Mouse (Mus musculus): Measurements from ENCODE around the gene Wdr66. TPM values are rescaled to one million over a fixed set of nuclear protein-coding genes. Genes with fewer than 3 reads are reported as not detected.

Gene Wdr66
- polyA plus RNA-seq, 1 experiment: 46.7 TPM

GRCm38 (mm10) chr5:123298526-123298925 lies 46.6 kb downstream of the Wdr66 start:
- Histone ChIP-seq H3K4me3 (ENCODE audit: control insufficient read depth, low read depth, low read length) (no peak overlapping the region), H3K36me3 (ENCODE audit: control insufficient read depth, insufficient read depth, low read length) (no peaks in the 10 kb centered on the region; the same call in 1 of the 2 replicates), H3K27ac (ENCODE audit: control insufficient read depth, insufficient read depth, low read depth, low read length) (no peak overlapping the region), H3K27me3 (ENCODE audit: control insufficient read depth, insufficient read depth, low read length) (no peaks in the 10 kb centered on the region), H3K4me1 (ENCODE audit: control insufficient read depth, insufficient read depth, low read length) (no peaks in the 10 kb centered on the region)
- TF ChIP-seq POLR2A (IDR thresholded peaks at IDR 0.05; ENCODE audit: control insufficient read depth, low read depth, low read length): no peak

GRCm38 (mm10) chr5:123300496-123301034 lies 48.7 kb downstream of the Wdr66 start:
- no peaks in the 10 kb centered on the region; the same call in 1 of the 2 replicates for H3K36me3 ChIP-seq (ENCODE audit: control insufficient read depth, insufficient read depth, low read length)
- TF ChIP-seq POLR2A (IDR thresholded peaks at IDR 0.05; ENCODE audit: control insufficient read depth, low read depth, low read length) (no peak), CTCF (IDR thresholded peaks at IDR 0.05; ENCODE audit: control insufficient read depth, insufficient read depth, insufficient replicate concordance, low read depth, low read length) (no peak)
- H3K27me3 ChIP-seq (ENCODE audit: control insufficient read depth, insufficient read depth, low read length): no peaks in the 10 kb centered on the region
- H3K4me1 ChIP-seq (ENCODE audit: control insufficient read depth, insufficient read depth, low read length): no peaks in the 10 kb centered on the region
- no peak overlapping the region for H3K27ac ChIP-seq (ENCODE audit: control insufficient read depth, insufficient read depth, low read depth, low read length)
- H3K4me3 ChIP-seq (ENCODE audit: control insufficient read depth, low read depth, low read length): no peak overlapping the region

DNA sequence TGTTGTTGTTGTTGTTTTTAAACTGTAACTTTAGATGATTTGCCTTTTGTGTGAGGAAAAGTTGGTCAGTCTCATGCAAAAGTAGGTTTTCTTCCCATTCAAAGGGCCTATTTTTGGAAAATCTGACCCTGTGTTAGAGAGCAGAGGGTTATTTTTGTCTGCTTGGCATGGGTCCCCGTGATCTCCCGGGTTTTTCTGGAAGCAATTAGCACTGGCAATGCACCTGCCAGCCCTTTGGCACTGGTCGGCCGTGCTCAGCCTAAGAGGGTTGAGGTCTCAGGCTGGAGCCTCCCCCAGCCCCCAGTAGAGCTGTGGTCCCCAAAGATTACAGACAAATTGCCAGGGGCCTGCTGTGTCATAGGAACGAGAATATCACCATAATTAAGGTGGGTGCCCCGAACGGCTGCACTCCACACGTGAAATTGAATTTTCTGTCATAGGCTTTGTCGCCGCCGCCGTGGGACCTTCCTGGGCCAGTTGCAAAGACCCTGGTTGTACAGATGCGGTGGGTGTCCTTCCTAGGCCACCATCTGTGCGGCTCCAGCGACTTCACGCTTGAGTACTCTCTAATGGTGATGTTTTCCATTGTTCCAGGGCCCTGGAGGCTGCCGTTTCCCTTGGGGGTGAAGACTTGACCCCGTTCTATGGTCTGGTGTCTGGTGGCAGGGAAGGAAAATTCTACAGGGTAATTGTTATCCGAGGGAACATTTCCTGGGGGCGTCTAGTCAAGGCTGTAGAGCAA lies 50.0 kb downstream of the Wdr66 start:
- Histone ChIP-seq H3K4me1 (ENCODE audit: control insufficient read depth, insufficient read depth, low read length) (no peaks in the 10 kb centered on the region), H3K27me3 (ENCODE audit: control insufficient read depth, insufficient read depth, low read length) (no peaks in the 10 kb centered on the region), H3K27ac (ENCODE audit: control insufficient read depth, insufficient read depth, low read depth, low read length) (no peak overlapping the region), H3K36me3 (ENCODE audit: control insufficient read depth, insufficient read depth, low read length) (no peaks in the 10 kb centered on the region; the same call in 1 of the 2 replicates), H3K4me3 (ENCODE audit: control insufficient read depth, low read depth, low read length) (no peak overlapping the region)
- no peak for TF ChIP-seq CTCF (IDR thresholded peaks at IDR 0.05; ENCODE audit: control insufficient read depth, insufficient read depth, insufficient replicate concordance, low read depth, low read length)
- no peak for TF ChIP-seq POLR2A (IDR thresholded peaks at IDR 0.05; ENCODE audit: control insufficient read depth, low read depth, low read length)

GRCm38 (mm10) chr5:123307630-123308282 lies 55.9 kb downstream of the Wdr66 start:
- no peak overlapping the region for H3K27ac ChIP-seq (ENCODE audit: control insufficient read depth, insufficient read depth, low read depth, low read length)
- H3K27me3 ChIP-seq (ENCODE audit: control insufficient read depth, insufficient read depth, low read length): no peaks in the 10 kb centered on the region
- H3K4me3 ChIP-seq (ENCODE audit: control insufficient read depth, low read depth, low read length): no peak overlapping the region
- no peaks in the 10 kb centered on the region for H3K4me1 ChIP-seq (ENCODE audit: control insufficient read depth, insufficient read depth, low read length)
- TF ChIP-seq CTCF (IDR thresholded peaks at IDR 0.05; ENCODE audit: control insufficient read depth, insufficient read depth, insufficient replicate concordance, low read depth, low read length) (no peak), POLR2A (IDR thresholded peaks at IDR 0.05; ENCODE audit: control insufficient read depth, low read depth, low read length) (no peak)
- H3K36me3 ChIP-seq (ENCODE audit: control insufficient read depth, insufficient read depth, low read length): no peaks in the 10 kb centered on the region

DNA sequence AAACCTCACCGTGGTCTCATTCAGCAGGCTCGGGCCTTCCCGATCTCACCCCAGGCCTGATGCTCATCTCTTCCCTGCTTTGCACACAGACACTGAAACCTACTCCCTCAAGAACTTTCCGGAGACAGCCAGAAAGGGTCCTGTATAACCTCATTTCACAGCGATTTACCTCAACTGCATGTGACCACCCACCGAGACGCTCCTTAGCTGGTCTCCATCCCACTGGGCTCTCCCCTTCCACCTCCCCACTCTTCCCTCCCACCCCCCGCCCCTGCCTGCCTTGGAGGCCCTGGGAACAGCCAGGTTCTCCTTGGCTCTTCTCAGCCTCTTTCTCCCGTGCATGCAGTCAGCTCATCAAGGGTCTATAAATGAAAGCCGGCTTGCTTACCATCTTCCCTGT lies 57.9 kb downstream of the Wdr66 start:
- Histone ChIP-seq H3K4me1 (ENCODE audit: control insufficient read depth, insufficient read depth, low read length) (no peaks in the 10 kb centered on the region), H3K36me3 (ENCODE audit: control insufficient read depth, insufficient read depth, low read length) (no peaks in the 10 kb centered on the region), H3K4me3 (ENCODE audit: control insufficient read depth, low read depth, low read length) (no peak overlapping the region), H3K27ac (ENCODE audit: control insufficient read depth, insufficient read depth, low read depth, low read length) (no peak overlapping the region), H3K27me3 (ENCODE audit: control insufficient read depth, insufficient read depth, low read length) (no peaks in the 10 kb centered on the region)
- TF ChIP-seq CTCF (IDR thresholded peaks at IDR 0.05; ENCODE audit: control insufficient read depth, insufficient read depth, insufficient replicate concordance, low read depth, low read length): no peak
- TF ChIP-seq POLR2A (IDR thresholded peaks at IDR 0.05; ENCODE audit: control insufficient read depth, low read depth, low read length): no peak

GRCm38 (mm10) chr5:123310221-123310620 lies 58.3 kb downstream of the Wdr66 start:
- H3K36me3 ChIP-seq (ENCODE audit: control insufficient read depth, insufficient read depth, low read length): no peaks in the 10 kb centered on the region
- no peak overlapping the region for H3K4me3 ChIP-seq (ENCODE audit: control insufficient read depth, low read depth, low read length)
- H3K27ac ChIP-seq (ENCODE audit: control insufficient read depth, insufficient read depth, low read depth, low read length): no peak overlapping the region
- TF ChIP-seq POLR2A (IDR thresholded peaks at IDR 0.05; ENCODE audit: control insufficient read depth, low read depth, low read length) (no peak), CTCF (IDR thresholded peaks at IDR 0.05; ENCODE audit: control insufficient read depth, insufficient read depth, insufficient replicate concordance, low read depth, low read length) (no peak)
- no peaks in the 10 kb centered on the region for H3K4me1 ChIP-seq (ENCODE audit: control insufficient read depth, insufficient read depth, low read length)
- no peaks in the 10 kb centered on the region for H3K27me3 ChIP-seq (ENCODE audit: control insufficient read depth, insufficient read depth, low read length)

GRCm38 (mm10) chr5:123313058-123313630 lies 61.2 kb downstream of the Wdr66 start:
- Histone ChIP-seq H3K27ac (ENCODE audit: control insufficient read depth, insufficient read depth, low read depth, low read length) (no peak overlapping the region), H3K4me1 (ENCODE audit: control insufficient read depth, insufficient read depth, low read length) (no peaks in the 10 kb centered on the region), H3K27me3 (ENCODE audit: control insufficient read depth, insufficient read depth, low read length) (no peaks in the 10 kb centered on the region), H3K36me3 (ENCODE audit: control insufficient read depth, insufficient read depth, low read length) (no peaks in the 10 kb centered on the region; the same call in 1 of the 2 replicates), H3K4me3 (ENCODE audit: control insufficient read depth, low read depth, low read length) (no peak overlapping the region)
- no peak for TF ChIP-seq POLR2A (IDR thresholded peaks at IDR 0.05; ENCODE audit: control insufficient read depth, low read depth, low read length)
- no peak for TF ChIP-seq CTCF (IDR thresholded peaks at IDR 0.05; ENCODE audit: control insufficient read depth, insufficient read depth, insufficient replicate concordance, low read depth, low read length)

Data from testis, adult 2 months (tissue).